Mouse (Mus musculus) olfactory bulb, adult 2 months (tissue): ENCODE data around the gene Ppl.

Experiments used
- CTCF ChIP-seq: fragments of 200-500 bp; IDR thresholded peaks from 2 replicates; pipeline ENCODE4 v1.5.1; 2012; ENCODE audit warnings: low read depth, mild to moderate bottlenecking, low read length, moderate library complexity; ENCODE audit not compliant: insufficient read depth
- POLR2A ChIP-seq: fragments of 200-500 bp; IDR thresholded peaks from 2 replicates; pipeline ENCODE4 v1.6.1; 2012; ENCODE audit warnings: mild to moderate bottlenecking, low read depth, low read length, moderate library complexity; ENCODE audit not compliant: insufficient read depth

DNA sequence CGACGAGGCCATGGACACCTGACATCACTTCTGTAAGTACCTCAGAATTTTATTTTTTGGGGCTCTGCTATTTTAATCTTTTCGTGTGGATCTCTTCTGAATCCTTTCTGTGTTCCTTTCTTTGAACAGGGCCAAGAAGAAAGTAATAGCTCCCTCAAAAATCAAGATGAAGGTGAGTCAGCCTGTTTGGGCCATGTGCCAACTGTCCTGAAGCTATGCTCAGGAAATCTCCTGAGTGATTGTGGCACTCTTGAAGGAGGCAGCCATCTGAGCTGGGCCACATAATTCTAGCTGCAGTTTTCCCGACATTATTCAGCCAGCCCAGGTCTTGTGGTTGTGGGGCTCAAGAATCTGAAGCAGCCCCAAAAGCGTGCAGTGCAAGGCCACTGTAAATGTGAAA is 57.9 kb downstream of the Ppl start:
- TF ChIP-seq POLR2A (no peak), CTCF (no peak)
